Mouse (Mus musculus): ENCODE measurements around the gene Mfap3l. TPM values are rescaled to one million over a fixed set of nuclear protein-coding genes. Genes with fewer than 3 reads are reported as not detected.

Mfap3l gene
- polyA plus RNA-seq, 1 experiment from 2014 or later, result 0.58 TPM

DNA sequence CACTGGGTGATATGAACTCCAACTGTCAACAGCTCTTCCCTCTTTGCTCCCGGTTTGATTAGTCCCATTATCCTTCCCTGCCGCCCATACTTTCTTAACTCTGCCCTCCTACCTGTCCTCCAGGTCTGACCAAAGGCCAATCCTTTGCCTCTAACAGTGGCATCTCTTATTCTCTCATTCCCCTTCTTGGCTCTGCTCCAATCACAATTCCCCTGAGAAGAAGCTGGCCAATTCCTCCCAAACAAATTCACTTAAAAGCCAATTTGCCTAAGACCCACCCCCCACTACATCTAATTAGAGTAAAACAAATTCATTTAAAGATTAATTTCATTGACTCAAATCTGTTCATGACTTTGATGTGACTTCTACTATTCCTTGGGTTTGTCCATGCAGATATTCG is 86.1 kb downstream of the Mfap3l start:
- Histone ChIP-seq H3K9ac (ENCODE audit: low read length) (no peak overlapping the region), H3K9me3 (replicated peaks; ENCODE audit: control insufficient read depth, low read length) (no peaks in the 10 kb centered on the region), H3K27me3 (ENCODE audit: control insufficient read depth, insufficient read depth, low read length) (no peaks in the 10 kb centered on the region), H3K4me2 (ENCODE audit: low read depth, low read length) (no peak overlapping the region), H3K27ac (ENCODE audit: low read length) (no peak overlapping the region), H3K4me3 (ENCODE audit: low read length) (no peak overlapping the region), H3K36me3 (ENCODE audit: control insufficient read depth, insufficient read depth) (no peaks in the 10 kb centered on the region), H3K4me1 (ENCODE audit: control insufficient read depth, insufficient read depth, low read length) (no peaks in the 10 kb centered on the region)
- 59% methylated on average over 3 of the region's 3 CpGs for WGBS
- no peak for ATAC-seq (replicated peaks; ENCODE audit: extremely low read depth, insufficient read depth, low FRiP score)

Other genes starting within 250 kb of the Mfap3l start
- gene Gm10283, start 129.6 kb upstream of the Mfap3l start, polyA plus RNA-seq (2015; fragmentation: Nextera tagmentation; extraction: Ambion mirVana), result not detected in 2 replicates
- 0.21 and 0.24 TPM in 2 replicates for gene Aadat, start 126.9 kb upstream of the Mfap3l start, polyA plus RNA-seq (2015; fragmentation: Nextera tagmentation; extraction: Ambion mirVana)